Mouse (Mus musculus) kidney, adult 8-10 months (tissue): Measurements from ENCODE around the gene Myo15b.
"Not testable (repeated sequence)": the region's sequence is repeated elsewhere in the genome, so short reads cannot be mapped to it uniquely, and the experiment has no call there.

Experiments
- DNase-seq, 2 experiments: peaks; one replicate each; pipeline ENCODE4 v3.0.0; 2022

Myo15b gene

DNA sequence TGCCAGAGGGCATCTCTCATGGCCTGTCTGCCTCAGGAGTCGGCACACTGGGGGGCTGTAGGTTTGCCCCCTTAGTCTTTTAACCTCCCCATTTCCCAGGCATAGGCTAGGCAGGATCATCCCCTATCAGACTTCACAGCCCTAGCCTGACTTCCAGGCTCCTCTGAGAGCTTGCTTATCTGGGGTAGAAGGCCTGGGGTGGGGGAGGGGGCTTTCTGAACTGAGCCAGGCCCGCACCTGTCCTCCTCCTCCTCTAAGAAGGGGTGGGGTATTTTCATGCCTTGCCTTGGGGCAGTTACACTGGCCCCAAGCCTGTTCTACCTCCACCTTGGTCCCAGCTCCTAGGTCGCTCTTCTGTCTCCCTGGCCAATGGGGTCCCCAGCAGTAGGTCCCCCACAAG lies 26.7 kb upstream of the Myo15b start:
- DNase-seq, result no peak

DNA sequence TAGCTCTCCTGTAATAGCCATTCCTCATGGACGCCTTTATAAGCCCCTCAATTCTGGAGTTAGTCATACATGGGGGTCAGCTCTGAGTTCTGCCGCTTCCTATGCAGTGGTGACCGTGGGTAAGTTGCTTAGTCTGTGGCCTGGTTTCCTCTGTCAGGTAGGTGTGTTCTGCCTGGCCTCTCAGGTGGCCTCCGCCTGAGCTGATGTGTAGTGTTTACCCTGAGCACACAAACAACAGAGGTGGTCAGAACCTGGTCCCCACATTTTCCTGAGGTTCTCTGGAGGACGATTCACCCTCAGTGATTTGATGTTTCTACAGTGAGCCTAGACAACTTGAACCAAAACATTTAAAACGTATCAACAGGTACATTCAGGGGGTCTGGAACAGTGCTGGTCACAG lies 26.1 kb upstream of the Myo15b start:
- no peak for DNase-seq

DNA sequence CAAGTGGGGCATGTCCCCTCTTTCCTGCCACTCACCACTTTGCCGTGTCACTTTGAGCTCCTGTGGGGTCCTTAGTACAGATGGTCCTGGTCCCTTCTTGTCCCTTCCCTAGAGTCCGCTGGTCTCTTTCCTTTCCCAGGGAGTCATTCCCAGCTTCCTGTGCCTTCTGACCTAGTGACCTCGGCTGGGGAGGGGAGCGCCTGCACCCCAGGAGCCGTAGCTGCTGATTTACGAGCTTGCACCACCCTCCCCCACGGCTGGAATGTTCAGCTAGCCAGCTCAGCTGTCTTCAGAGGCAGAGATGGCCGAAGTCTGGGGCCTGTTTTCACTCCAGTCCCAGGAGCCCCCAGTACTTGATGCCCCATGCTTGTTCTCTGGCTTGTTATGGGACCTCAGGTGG lies 25.7 kb upstream of the Myo15b start:
- peak; percentile 94 for DNase-seq

DNA sequence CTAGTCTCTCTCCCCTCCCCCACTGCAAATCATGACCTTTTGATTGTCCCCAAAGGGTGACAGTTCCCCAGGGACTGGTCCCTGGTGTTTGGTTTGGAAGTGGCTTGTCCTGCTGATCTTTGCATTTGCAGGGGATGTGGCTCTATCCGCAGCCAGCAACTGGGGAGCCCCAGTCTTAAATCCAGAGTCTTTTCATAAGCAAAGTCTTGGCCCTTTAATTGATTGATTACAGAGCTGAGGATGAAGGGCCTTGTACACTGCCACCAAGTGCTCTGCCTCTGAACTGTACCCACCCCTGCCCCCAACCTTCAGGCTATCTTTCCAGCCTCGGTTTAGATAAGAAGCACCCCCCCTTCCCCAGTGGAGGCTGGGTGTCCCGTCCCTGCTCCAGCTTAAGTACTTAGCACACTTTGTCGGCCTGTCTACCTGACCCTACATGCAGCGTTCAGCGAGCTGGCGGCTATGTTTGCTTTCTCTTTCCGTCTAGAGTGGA lies 25.1 kb upstream of the Myo15b start:
- DNase-seq, result peak; percentile 41 to 56

DNA sequence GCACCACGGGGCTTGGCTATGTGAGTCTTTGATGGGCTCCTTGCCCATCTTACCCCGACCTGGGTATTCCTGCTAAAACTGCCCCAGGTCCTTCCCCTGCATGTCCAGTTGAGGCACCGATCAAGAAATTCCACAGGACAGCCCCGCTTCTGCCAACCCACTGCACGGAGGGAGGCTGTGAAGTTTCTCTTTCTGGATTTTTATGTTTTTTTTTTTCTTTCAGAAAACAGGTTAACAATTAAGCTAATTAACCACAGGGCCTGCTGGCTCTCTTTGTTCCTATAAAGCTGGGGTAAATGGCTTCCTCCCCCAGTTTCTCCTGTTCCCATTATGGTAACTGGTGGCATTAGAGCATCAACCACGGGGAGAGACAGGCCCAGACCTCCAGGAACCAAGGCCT lies 24.2 kb upstream of the Myo15b start:
- peak; percentile 55 to 65 for DNase-seq

DNA sequence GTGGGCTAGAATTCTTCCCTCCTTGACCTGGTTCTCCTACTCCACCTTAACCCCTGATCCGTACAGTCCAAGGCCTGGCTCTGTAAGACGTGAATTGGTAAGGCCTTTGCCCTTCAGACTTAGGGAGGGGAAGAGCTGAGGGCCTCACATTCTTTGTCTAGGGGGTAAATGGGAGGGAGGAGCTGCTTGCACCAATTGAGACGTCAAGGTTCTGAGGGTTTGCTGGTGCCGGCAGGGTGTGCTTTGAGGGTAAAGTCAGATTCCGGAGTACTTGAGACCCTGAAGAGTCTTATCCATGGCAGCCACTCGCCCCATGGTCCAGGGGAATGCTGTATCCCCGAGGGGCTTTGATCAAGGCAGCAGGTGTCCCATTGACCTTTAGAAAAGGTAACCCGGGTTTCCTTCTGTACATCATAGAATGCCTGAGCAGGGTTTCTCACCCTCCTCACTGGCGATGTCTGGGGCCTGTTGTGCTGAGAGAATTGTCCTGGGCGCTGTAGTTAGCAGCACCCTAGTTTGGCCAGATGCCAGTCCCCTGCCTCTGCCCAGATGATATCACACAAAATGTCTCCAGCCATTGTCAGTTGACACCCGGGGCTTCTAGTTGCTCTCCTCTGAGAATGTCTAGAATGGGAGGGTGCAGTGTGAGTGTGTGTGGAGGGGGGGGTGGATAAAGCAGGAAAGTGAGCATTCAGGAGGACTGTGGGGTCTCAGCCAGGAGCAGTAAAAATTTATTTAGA lies 21.4 kb upstream of the Myo15b start:
- peak; percentile 68 to 82 for DNase-seq

- DNase-seq, result peak in 1 of 2 experiments; percentile 50
Measured at GRCm38 (mm10) chr11:115837606-115838345, 20.4 kb upstream of the Myo15b start.

GRCm38 (mm10) chr11:115838895-115839311 lies 19.3 kb upstream of the Myo15b start:
- DNase-seq, result peak; percentile 64 to 74

DNA sequence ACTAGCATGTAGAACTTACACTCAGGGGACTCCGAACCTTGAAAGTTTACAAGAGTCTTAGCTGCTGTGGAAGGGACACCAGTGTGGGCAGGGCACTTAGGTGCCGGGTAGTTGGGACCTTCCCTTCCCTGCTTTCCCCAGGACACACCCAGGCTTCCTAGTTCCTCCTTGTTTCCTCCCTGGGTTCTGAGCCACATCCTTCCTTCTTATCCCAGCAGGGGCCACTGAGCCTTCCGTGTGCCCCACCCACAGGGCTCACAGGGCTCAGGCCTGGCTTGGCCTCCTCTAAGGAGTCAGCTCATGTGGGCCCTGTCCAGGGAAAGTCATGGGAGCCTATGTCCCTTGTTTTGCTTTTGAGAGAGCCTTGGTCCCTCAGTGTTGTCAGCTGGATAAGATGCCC lies 18.5 kb upstream of the Myo15b start:
- no peak for DNase-seq

DNA sequence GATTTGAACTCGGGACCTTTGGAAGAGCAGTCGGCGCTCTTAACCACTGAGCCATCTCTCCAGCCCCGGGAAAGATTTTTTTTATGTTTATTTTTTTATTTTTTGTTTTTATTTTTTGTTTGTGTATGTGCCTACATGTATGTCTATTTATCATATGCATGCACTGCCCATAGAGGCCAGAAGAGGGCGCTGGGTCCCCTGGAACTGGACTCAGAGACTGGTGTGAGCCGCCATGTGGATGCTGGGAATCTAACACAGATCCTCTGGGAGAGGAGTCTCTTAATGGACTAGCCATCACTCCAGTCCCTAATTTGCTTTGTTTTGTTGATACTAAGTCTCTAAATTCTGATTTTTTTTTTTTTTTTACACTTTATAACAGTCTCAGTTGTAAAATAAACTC lies 17.2 kb upstream of the Myo15b start:
- DNase-seq, result no peak

- peak in 1 of 2 experiments; percentile 44 for DNase-seq
Measured at GRCm38 (mm10) chr11:115841961-115842550, 16.1 kb upstream of the Myo15b start.

- no peak for DNase-seq
Measured at GRCm38 (mm10) chr11:115843141-115843890, 14.9 kb upstream of the Myo15b start.

- DNase-seq, result peak; percentile 95 to 98
Measured at GRCm38 (mm10) chr11:115843891-115844239, 14.3 kb upstream of the Myo15b start.

DNA sequence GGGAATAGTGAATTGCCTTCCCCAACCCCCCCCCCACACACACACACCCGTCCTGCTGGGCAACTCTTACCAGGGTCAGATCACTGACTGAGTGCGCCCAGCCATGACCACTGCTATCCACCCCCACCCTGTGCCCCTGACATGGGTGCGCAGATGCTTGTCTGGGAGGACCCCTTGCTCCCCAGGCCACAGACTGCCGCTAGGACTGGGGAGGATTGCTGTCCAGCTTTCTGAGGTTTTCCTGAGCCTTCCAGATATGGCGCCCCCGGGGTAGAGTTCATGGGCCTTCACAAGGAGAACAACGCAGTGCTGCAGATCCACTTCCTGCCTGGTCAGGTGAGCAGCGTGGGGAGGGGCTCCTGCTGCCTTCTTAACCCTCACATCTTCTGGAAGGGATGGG lies 14.0 kb upstream of the Myo15b start:
- peak in 1 of 2 experiments; percentile 58 for DNase-seq

- no peak for DNase-seq
Measured at GRCm38 (mm10) chr11:115845819-115846218, 12.4 kb upstream of the Myo15b start.

DNA sequence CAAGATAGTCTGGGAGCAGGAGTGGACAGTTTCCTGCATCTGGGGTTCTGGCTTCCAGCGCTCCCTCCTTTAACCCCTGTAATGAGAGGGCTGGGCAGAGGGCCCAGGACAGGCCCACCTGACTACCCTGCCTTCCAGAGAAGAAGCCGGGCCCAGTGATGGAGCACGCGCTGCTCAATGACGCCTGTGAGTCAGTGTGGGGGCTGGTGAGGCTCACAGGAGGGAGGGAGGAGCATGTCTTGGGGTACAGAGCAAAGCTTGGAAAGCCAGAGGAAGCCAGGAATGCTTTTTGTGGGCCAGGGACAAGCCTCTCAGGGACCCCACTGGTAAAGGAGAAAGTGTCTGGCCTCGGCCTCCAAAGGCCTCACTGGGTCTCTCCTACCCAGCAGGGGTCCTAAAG lies 3.5 kb upstream of the Myo15b start:
- no peak for DNase-seq

DNA sequence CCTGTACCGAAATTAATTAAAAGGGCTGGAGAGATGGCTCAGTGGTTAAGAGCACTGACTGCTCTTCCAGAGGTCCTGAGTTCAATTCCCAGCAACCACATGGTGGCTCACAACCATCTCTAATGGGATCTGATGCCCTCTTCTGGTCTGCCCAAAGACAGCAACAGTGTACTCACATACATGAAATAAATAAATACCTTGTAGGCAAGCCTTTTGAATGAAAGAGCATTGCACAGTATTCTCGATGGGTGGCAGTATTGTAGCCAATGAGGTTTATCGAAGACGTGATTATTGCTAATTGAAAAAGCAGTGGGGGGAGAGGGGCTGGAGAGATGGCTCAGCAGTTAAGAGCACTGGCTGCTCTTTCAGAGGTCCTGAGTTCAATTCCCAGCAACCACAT lies 1.1 kb upstream of the Myo15b start:
- DNase-seq, result not testable (repeated sequence)

GRCm38 (mm10) chr11:115857936-115858335 lies 270 bp upstream of the Myo15b start:
- peak in 1 of 2 experiments; percentile 49 for DNase-seq

GRCm38 (mm10) chr11:115859143-115859945 lies 1.1 kb downstream of the Myo15b start:
- peak; percentile 83 to 87 for DNase-seq

DNA sequence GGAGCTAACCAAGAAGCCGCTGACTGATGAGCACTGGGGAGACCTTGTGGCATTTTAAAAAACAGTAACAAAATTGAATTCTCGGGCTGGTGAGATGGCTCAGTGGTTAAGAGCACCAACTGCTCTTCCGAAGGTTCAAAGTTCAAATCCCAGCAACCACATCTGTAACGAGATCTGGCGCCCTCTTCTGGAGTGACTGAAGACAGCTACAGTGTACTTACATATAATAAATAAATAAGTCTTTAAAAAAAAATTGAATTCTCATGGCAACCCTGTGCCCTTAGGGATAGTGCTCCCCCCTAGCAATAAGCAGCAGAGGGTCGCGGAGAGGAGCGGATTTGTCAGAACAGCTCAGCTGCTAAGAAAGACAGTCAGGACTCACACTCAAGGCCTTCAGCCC lies 5.7 kb downstream of the Myo15b start:
- DNase-seq, result no peak

- no peak for DNase-seq
Measured at GRCm38 (mm10) chr11:115869393-115869792, 11.2 kb downstream of the Myo15b start.

- DNase-seq, result no peak
Measured at GRCm38 (mm10) chr11:115872437-115872836, 14.2 kb downstream of the Myo15b start.
